Mouse (Mus musculus) cortical plate, adult 2 months (tissue): ENCODE results near the gene Smarcc2. TPM values are rescaled to one million over a fixed set of nuclear protein-coding genes. Genes with fewer than 3 reads are reported as not detected.

Experiments used
- H3K27ac ChIP-seq: fragments of 200-500 bp; 2 replicates; pipeline ENCODE4 v1.5.1; 2012; ENCODE audit warnings: low read length, control low read depth, inconsistent platforms; ENCODE audit not compliant: insufficient read depth
- H3K4me1 ChIP-seq: fragments of 200-500 bp; 2 replicates; pipeline ENCODE4 v1.6.1; 2011; ENCODE audit warnings: low read length; ENCODE audit not compliant: control insufficient read depth, insufficient read depth
- H3K4me3 ChIP-seq: fragments of 200-500 bp; 2 replicates; pipeline ENCODE4 v1.5.1; 2011; ENCODE audit warnings: mild to moderate bottlenecking, low read length, control low read depth; ENCODE audit not compliant: insufficient read depth
- CTCF ChIP-seq: fragments of 200-500 bp; IDR thresholded peaks from 2 replicates; pipeline ENCODE4 v1.5.1; 2011; ENCODE audit warnings: mild to moderate bottlenecking, control low read depth, low read length; ENCODE audit not compliant: insufficient read depth; ENCODE audit errors: extremely low read depth
- POLR2A ChIP-seq: fragments of 200-500 bp; IDR thresholded peaks from 2 replicates; pipeline ENCODE4 v1.6.1; 2011; ENCODE audit warnings: mild to moderate bottlenecking, low read length, control low read depth; ENCODE audit not compliant: insufficient read depth; ENCODE audit errors: extremely low read depth
- polyA plus RNA-seq: library from polyadenylated mRNA; depleted of rRNA; stranded (reverse); fragments of >200 nt; gene quantifications from 2 replicates; pipeline ENCODE4 v1.2.3, GENCODE M21; 2012

Gene Smarcc2
- polyA plus RNA-seq, 1 experiment = 209 TPM

DNA sequence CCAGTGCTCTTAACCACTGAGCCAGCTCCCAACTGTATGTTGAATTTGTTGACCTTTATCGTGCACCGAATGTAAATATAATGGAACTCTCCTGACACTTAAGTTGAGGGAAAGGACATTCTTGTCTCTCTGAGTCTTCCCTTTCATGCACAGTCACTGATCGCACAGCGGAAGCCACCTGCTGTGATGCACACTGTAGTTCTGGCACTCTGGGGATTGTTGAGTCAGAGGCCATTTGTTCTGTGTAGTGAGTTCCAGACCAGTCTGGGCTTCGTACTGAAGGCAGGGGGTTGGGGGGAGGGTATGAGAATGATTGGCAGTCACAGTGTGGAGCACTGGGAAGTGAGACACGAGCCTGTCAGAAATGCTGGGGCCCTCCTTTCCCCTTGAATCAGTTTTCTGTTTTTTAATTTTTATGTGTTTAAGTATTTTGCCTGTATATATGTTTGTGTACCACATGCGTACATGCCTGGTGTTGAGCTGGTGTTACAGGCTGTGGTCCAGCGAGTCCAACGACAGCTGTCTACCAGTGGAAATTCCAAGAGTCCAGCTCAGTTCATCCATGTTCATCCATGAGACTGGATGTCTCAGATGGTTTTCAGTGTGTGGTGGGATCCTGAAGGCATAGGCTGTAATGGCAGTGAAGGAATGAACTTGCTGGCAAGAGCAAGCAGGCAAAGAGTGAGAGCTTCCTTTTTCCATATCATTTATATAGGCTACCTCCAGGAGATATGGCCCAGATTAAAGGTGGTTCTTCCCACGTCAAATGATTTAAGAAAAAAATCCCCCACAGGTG, 17.5 kb upstream of the Smarcc2 start:
- Histone ChIP-seq H3K27ac (no peak overlapping the region), H3K4me3 (no peak overlapping the region)
- TF ChIP-seq CTCF (no peak), POLR2A (no peak)

GRCm38 (mm10) chr10:128442718-128443117, 16.3 kb upstream of the Smarcc2 start:
- Histone ChIP-seq H3K27ac (no peak overlapping the region), H3K4me1 (peaks cover 3% of the 10 kb centered on the region; the same call in 1 of the 2 replicates), H3K4me3 (no peak overlapping the region)
- TF ChIP-seq CTCF (no peak), POLR2A (no peak)

More for the DNA sequence above, 17.5 kb upstream of the Smarcc2 start:
- peaks cover 3% of the 10 kb centered on the region; the same call in 1 of the 2 replicates for H3K4me1 ChIP-seq

DNA sequence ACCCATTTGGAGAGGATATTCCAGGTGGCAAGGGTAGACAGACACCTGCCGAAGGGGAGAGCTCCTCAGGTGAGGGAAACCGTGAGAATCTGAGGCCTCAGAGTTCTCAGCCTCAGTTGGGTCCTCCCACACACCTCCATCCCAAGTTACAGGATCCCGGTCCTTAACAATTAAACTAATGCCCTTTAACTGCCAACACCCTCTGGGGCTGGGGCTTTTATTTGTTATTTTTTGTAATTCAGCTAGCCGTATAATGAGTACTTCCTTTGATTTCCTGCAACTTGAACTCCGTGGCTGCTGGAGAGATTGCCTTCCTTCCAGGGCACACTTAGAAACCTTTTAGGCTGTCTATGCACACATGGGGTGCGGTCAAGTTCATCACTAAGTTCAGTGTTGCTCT, 14.7 kb upstream of the Smarcc2 start:
- Histone ChIP-seq H3K4me1 (peaks cover 3% of the 10 kb centered on the region; the same call in 1 of the 2 replicates), H3K27ac (no peak overlapping the region), H3K4me3 (no peak overlapping the region)
- TF ChIP-seq CTCF (no peak), POLR2A (no peak)

DNA sequence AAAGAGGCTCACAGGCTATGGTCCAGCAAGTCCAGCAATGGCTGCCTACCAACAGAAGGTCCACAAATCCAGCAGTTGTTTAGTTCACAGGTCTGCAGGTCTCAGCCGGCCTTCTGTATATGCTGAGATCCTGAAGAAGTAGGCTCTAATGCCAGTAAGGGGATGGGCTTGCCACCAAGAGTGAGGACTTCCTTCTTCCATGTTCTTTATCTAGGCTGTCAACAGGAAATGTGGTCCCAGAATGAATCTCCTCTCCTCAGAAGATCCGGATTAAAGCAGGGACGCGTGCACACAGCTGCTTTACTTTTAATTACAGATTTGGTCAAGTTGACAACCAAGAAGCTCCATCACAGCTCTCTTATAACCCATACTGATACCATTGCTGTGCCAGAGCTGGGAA, 13.6 kb upstream of the Smarcc2 start:
- Histone ChIP-seq H3K27ac (no peak overlapping the region), H3K4me1 (no peaks in the 10 kb centered on the region), H3K4me3 (no peak overlapping the region)
- TF ChIP-seq CTCF (no peak), POLR2A (no peak)

DNA sequence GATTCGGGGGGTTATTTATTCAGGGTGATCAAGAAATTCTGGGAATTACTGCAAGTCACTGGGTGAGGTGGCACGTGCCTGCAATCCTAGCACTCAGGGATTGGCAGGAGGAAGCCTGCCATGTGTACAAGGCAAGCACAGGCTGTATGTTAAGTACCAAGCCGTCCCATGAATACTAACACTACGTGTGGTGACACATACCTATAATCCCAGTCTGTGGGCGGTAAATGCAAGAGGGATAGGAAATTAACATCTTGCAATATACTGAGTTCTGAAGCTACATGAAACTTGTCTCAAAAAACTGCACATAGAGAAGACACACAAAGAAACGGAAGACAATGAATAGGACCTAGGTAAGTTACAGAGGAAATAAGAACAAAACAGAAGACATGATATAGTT, 8.0 kb upstream of the Smarcc2 start:
- no peak for TF ChIP-seq CTCF
- no peak for TF ChIP-seq POLR2A

GRCm38 (mm10) chr10:128454471-128454870, 4.6 kb upstream of the Smarcc2 start:
- H3K27ac ChIP-seq = no peak overlapping the region
- H3K4me1 ChIP-seq = peaks cover 3% of the 10 kb centered on the region; the same call in 1 of the 2 replicates
- no peak for TF ChIP-seq POLR2A
- TF ChIP-seq CTCF = no peak
- no peak overlapping the region for H3K4me3 ChIP-seq

More for the DNA sequence above, 8.0 kb upstream of the Smarcc2 start:
- Histone ChIP-seq H3K4me3 (no peak overlapping the region), H3K4me1 (peaks cover 3% of the 10 kb centered on the region; the same call in 1 of the 2 replicates), H3K27ac (no peak overlapping the region)

DNA sequence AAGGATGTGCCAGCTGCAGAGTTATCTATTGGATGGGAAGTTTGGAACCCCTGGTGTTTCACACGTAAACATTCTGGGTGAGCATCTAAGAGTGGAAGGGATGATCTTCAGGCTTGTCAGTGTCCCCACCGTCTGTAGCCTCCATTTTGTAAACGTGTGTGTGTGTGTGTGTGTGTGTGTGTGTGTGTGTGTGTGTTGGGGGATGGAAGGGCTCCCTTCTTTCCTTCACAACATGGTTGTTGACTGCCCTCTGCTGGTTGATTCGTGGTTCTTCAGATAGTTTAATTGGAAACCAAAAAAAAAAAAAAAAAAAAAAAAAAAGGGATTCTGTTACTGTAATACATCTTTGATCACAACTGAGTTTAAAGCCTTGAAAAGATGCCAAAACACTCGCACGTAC, 3.8 kb upstream of the Smarcc2 start:
- no peak overlapping the region for H3K27ac ChIP-seq
- H3K4me1 ChIP-seq = peaks cover 5% of the 10 kb centered on the region; the same call in 1 of the 2 replicates
- TF ChIP-seq POLR2A (no peak), CTCF (peak; percentile 68)
- H3K4me3 ChIP-seq = peak overlapping the region; percentile 11

DNA sequence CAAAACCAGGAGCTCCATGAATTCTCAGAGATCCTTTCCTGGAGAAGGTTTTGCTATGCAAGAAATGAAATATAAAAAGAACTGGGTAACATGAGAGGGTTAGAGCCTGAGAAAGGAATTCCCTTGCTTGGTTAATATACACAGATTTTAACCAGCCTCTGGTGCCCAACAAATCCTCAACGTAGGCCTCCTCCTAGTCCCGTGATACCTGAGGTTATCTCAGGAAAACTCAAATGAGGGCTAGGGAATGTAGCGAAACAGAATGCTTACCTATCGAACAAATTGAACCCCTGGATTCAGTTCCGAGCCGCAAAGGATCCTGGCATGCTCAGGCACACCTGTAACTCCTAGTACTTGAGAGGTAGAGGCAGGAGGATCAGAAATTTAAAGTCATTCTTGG, 1.4 kb upstream of the Smarcc2 start:
- no peak overlapping the region for H3K27ac ChIP-seq
- no peak overlapping the region for H3K4me3 ChIP-seq
- no peak for TF ChIP-seq CTCF
- TF ChIP-seq POLR2A = no peak
- H3K4me1 ChIP-seq = peaks cover 8% of the 10 kb centered on the region; the same call in 1 of the 2 replicates

GRCm38 (mm10) chr10:128458348-128458718, 715 bp upstream of the Smarcc2 start:
- TF ChIP-seq CTCF (no peak), POLR2A (no peak)
- peak overlapping the region; percentile 86 for H3K4me3 ChIP-seq
- peak overlapping the region; percentile 79 for H3K27ac ChIP-seq
- H3K4me1 ChIP-seq = peaks cover 8% of the 10 kb centered on the region; the same call in 1 of the 2 replicates
